Mouse (Mus musculus) spleen, adult 2 months (tissue): ENCODE measurements around the gene Frrs1.

ENCODE experiments used
- CTCF ChIP-seq: fragments of 200-500 bp; IDR thresholded peaks from 2 replicates; pipeline ENCODE4 v1.5.1; 2011; ENCODE audit warnings: mild to moderate bottlenecking, inconsistent platforms; ENCODE audit not compliant: insufficient read depth, insufficient read length, insufficient replicate concordance; ENCODE audit errors: extremely low read depth
- POLR2A ChIP-seq: fragments of 200-500 bp; IDR thresholded peaks from 2 replicates; pipeline ENCODE4 v1.6.1; 2011; ENCODE audit warnings: low read depth, low read length, inconsistent platforms

DNA sequence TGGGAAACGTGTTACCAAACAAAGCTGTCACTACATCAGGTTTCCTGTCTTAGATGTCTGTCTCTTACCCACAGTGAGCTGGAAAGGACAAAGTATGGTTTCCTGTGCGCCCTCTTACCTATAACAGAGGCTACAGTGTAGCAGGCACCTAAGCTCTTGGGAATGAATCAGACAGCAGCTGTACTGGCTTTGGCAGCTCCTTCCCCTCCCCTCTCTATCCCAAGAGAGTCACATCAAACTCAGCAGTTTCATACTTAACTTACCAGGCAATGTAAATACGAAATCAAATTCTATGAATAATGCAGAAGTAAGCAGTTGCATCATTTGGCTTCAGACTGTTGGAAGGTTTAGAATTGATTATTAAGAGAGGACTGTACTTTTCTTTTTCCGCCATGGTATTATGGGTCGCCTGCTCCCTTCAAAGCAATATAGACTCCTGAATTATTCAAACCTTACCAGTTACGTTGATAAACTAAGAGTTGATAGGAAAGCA, 43.9 kb upstream of the Frrs1 start:
- TF ChIP-seq CTCF (no peak), POLR2A (no peak)
